ENCODE assay signal across 23 mouse cellular contexts in the genomic region with DNA sequence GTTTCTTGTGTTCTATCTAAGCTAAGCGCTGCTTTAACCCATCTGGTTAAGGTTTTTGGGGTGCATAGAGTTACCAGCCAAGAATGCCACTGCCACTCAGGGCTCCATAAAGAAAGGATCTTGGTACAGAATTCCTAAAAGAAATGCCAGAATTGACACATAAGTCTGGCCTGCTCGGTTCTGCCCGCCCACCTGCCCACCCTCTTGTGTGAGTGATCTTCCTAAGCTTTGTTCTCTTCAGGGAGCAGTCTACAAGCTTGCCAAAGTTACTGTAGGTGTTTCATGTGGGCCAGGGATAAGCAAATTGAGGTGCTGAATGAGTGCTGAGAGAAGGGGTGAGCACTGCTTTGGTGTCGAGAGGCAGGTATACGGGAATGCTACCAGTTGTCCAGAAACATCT. TPM values are rescaled to one million over a fixed set of nuclear protein-coding genes. Genes with fewer than 3 reads are reported as not detected.
A peak's percentile ranks its signal among the peaks of the same experiment; 100 is the strongest.
DNase-seq lines count a peak whose midpoint lies in the region; ATAC-seq lines count a peak whose summit lies in the region.
"Had no signal": no experiment of that assay in that cellular context is flagged by ENCODE, and none has a peak within 500 bp of the region (broad histone marks: within the 10 kb centered on the region; RNA-seq: fewer than 3 reads in every experiment).

No protein-coding gene starts in this region.

- no peak overlapping the region for H3K9ac ChIP-seq in midbrain, embryonic 11.5 days (ENCODE audit: low read length)
- H3K9ac ChIP-seq in midbrain, embryonic 14.5 days (replicated peaks; ENCODE audit: low read length), result no peak overlapping the region

- DNase-seq in frontal cortex, postnatal 36 days (ENCODE audit: low spot score in 2 of 2), result no peak
- DNase-seq in midbrain, embryonic 11.5 days (ENCODE audit: low spot score, missing footprints), result peak; percentile 21
- no peak for DNase-seq in midbrain, embryonic 14.5 days
- DNase-seq in brain, adult 2 months (ENCODE audit: low read depth, low spot score), result peak; percentile 69
- DNase-seq in telencephalon, adult 2 months (ENCODE audit: low read depth, low spot score), result peak; percentile 38
- DNase-seq in embryonic facial prominence, embryonic 10.5 days (ENCODE audit: low spot score), result no peak
- DNase-seq in right cerebral cortex, postnatal 10 days (ENCODE audit: low spot score in 2 of 2), result no peak
- DNase-seq: adrenal gland, adult 2 months; adrenal gland, adult 8-10 months; adrenal gland, postnatal 10 days; adrenal gland, postnatal 14 days; adrenal gland, postnatal 25 days; adrenal gland, postnatal 36 days; B cell, adult 2 months; cerebellum, adult 11 months; cerebellum, adult 11-12 months; cerebellum, adult 18-20 months had no signal

- no peaks in the 10 kb centered on the region; the same call in 1 of the 2 replicates for H3K4me1 ChIP-seq in midbrain, embryonic 11.5 days (ENCODE audit: control insufficient read depth, insufficient read depth, low read length)
- H3K4me1 ChIP-seq in midbrain, embryonic 14.5 days (ENCODE audit: control insufficient read depth, insufficient read depth, low read length), result no peaks in the 10 kb centered on the region
- H3K4me1 ChIP-seq in embryonic facial prominence, embryonic 10.5 days, result no peaks in the 10 kb centered on the region

- H3K27me3 ChIP-seq in midbrain, embryonic 11.5 days (ENCODE audit: control insufficient read depth, insufficient read depth, low read length), result no peaks in the 10 kb centered on the region
- no peaks in the 10 kb centered on the region for H3K27me3 ChIP-seq in midbrain, embryonic 14.5 days (ENCODE audit: control insufficient read depth, insufficient read depth, low read length)
- H3K27me3 ChIP-seq in embryonic facial prominence, embryonic 10.5 days (replicated peaks; ENCODE audit: low read depth, poor library complexity, severe bottlenecking), result no peaks in the 10 kb centered on the region
- H3K27me3 ChIP-seq: CH12.LX, Patski had no signal

- no peaks in the 10 kb centered on the region for H3K9me3 ChIP-seq in midbrain, embryonic 11.5 days (ENCODE audit: control insufficient read depth, low read length)
- no peaks in the 10 kb centered on the region for H3K9me3 ChIP-seq in midbrain, embryonic 14.5 days (ENCODE audit: control insufficient read depth, low read length)
- H3K9me3 ChIP-seq in embryonic facial prominence, embryonic 10.5 days, result no peaks in the 10 kb centered on the region
- H3K9me3 ChIP-seq: G1E had no signal

- H3K27ac ChIP-seq in midbrain, embryonic 11.5 days (ENCODE audit: low read depth, low read length), result no peak overlapping the region
- H3K27ac ChIP-seq in midbrain, embryonic 14.5 days (replicated peaks; ENCODE audit: low read depth, low read length), result no peak overlapping the region
- no peak overlapping the region for H3K27ac ChIP-seq in embryonic facial prominence, embryonic 10.5 days (replicated peaks)

- H3K36me3 ChIP-seq in midbrain, embryonic 11.5 days (ENCODE audit: control insufficient read depth, insufficient read depth, low read length), result peaks cover 32% of the 10 kb centered on the region
- H3K36me3 ChIP-seq in midbrain, embryonic 14.5 days (ENCODE audit: control insufficient read depth, insufficient read depth, low read length), result peaks cover 79% of the 10 kb centered on the region
- H3K36me3 ChIP-seq in embryonic facial prominence, embryonic 10.5 days (replicated peaks), result peaks cover 100% of the 10 kb centered on the region

- WGBS in midbrain, embryonic 11.5 days, result 93% methylated on average over 5 of the region's 5 CpGs
- WGBS in midbrain, embryonic 14.5 days, result 94% methylated on average over 5 of the region's 5 CpGs
- WGBS in embryonic facial prominence, embryonic 10.5 days, result 95% methylated on average over 5 of the region's 5 CpGs

- H3K4me3 ChIP-seq in midbrain, embryonic 11.5 days (ENCODE audit: low read depth, low read length), result no peak overlapping the region
- H3K4me3 ChIP-seq in midbrain, embryonic 14.5 days (replicated peaks; ENCODE audit: low read depth, low read length), result no peak overlapping the region
- no peak overlapping the region for H3K4me3 ChIP-seq in embryonic facial prominence, embryonic 10.5 days

- H3K4me2 ChIP-seq in midbrain, embryonic 11.5 days, result no peak overlapping the region
- no peak overlapping the region for H3K4me2 ChIP-seq in midbrain, embryonic 14.5 days (ENCODE audit: low read length)

- ATAC-seq in frontal cortex, adult (ENCODE audit: low TSS enrichment), result peak; percentile 65
- no peak for ATAC-seq in midbrain, embryonic 11.5 days (ENCODE audit: low FRiP score)
- no peak for ATAC-seq in midbrain, embryonic 14.5 days (ENCODE audit: low FRiP score, low TSS enrichment)
- ATAC-seq: activated CD4-positive, CD25-positive, alpha-beta regulatory T cell, adult 4 months; CD4-positive, CD25-positive, alpha-beta regulatory T cell, adult 4 months; Patski had no signal

RNA-seq across cellular contexts. Expression of a gene that starts 15.1 kb away (rescaled TPM):
- 5.8 and 6.1 TPM in 2 replicates for polyA plus RNA-seq in midbrain, embryonic 11.5 days (2014; fragmentation: Nextera tagmentation; extraction: Ambion mirVana)
- polyA plus RNA-seq in midbrain, embryonic 14.5 days (2014; fragmentation: Nextera tagmentation; extraction: Ambion mirVana), result 7.6 and 8.4 TPM in 2 replicates
- polyA plus RNA-seq in embryonic facial prominence, embryonic 10.5 days (2016; fragmentation: Nextera tagmentation; extraction: Ambion mirVana), result 7.7 and 8.8 TPM in 2 replicates

RNA-seq across cellular contexts. Expression of a gene that starts 28.0 kb away (rescaled TPM):
- 149 and 157 TPM in 2 replicates for polyA plus RNA-seq in midbrain, embryonic 11.5 days (2014; fragmentation: Nextera tagmentation; extraction: Ambion mirVana)
- polyA plus RNA-seq in midbrain, embryonic 14.5 days (2014; fragmentation: Nextera tagmentation; extraction: Ambion mirVana), result 120 and 138 TPM in 2 replicates
- polyA plus RNA-seq in embryonic facial prominence, embryonic 10.5 days (2016; fragmentation: Nextera tagmentation; extraction: Ambion mirVana), result 154 and 163 TPM in 2 replicates

Comparison
In these comparisons a context has a peak if more than half of its experiments do, and no peak if none do; other contexts are left out.
1. DNase-seq: peak in midbrain, embryonic 11.5 days (single experiment), brain, adult 2 months (single experiment) and telencephalon, adult 2 months (single experiment); none in frontal cortex, postnatal 36 days (0 of 2), midbrain, embryonic 14.5 days (single experiment), embryonic facial prominence, embryonic 10.5 days (single experiment) and right cerebral cortex, postnatal 10 days (0 of 2).